Mouse (Mus musculus): Measurements from ENCODE around the gene Chad. TPM values are rescaled to one million over a fixed set of nuclear protein-coding genes. Genes with fewer than 3 reads are reported as not detected.

The Chad gene
- 0.10 TPM in 1 of 2 replicates, not detected in the other for polyA plus RNA-seq (2016; fragmentation: Nextera tagmentation; extraction: Ambion mirVana)

DNA sequence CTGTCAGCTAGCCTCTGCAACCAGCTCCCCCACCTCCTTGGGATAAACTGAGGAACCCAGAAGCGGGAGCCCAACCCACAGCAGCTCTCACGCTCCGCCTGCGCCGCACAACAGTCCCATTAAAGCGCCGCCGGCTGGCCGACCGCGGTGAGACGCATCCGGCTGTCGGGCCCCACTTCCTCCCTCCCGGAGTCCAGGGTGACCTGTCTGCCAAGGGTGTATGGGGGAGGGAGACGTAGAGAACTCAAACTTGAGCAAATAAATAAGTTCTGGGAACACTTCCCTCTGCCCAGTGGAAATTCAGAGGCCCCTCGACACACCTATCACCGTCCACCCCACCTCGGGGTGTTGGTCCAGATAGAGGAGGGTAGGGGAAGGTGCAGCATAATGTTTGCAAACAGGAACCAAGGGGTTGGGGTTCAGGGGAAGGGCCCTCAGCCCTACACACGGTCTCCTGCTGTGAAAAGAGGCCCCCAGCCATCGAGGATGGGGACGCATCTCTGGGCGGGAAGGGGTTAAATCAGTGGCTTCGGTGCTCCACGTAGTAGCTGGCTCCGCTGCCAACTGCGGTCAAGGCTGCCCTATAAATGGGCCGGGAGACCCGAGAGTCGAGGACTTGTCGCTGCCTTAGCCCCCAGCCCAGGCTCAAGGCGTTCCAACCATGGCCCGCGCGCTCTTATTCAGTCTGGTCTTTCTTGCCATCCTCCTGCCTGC is at the start of gene Chad:
TSS of gene Chad (plus strand) at position 611 of the 714 bp plus-strand sequence.
- Histone ChIP-seq H3K4me1 (peaks cover 22% of the 10 kb centered on the region), H3K9me3 (replicated peaks) (no peaks in the 10 kb centered on the region), H3K4me2 (peak within 1 kb of the TSS; percentile 59), H3K27me3 (replicated peaks) (peaks cover 43% of the 10 kb centered on the region), H3K9ac (no peak within 1 kb of the TSS), H3K27ac (no peak within 1 kb of the TSS), H3K4me3 (peak within 1 kb of the TSS; percentile 25), H3K36me3 (no peaks in the 10 kb centered on the region; the same call in 1 of the 2 replicates)
- 3% methylated on average over 35 of the region's 35 CpGs for WGBS (ENCODE audit: insufficient replicate concordance)
- 0 out of 2 replicates have a peak, but pooled peaks have one; percentile 5 for ATAC-seq

DNA sequence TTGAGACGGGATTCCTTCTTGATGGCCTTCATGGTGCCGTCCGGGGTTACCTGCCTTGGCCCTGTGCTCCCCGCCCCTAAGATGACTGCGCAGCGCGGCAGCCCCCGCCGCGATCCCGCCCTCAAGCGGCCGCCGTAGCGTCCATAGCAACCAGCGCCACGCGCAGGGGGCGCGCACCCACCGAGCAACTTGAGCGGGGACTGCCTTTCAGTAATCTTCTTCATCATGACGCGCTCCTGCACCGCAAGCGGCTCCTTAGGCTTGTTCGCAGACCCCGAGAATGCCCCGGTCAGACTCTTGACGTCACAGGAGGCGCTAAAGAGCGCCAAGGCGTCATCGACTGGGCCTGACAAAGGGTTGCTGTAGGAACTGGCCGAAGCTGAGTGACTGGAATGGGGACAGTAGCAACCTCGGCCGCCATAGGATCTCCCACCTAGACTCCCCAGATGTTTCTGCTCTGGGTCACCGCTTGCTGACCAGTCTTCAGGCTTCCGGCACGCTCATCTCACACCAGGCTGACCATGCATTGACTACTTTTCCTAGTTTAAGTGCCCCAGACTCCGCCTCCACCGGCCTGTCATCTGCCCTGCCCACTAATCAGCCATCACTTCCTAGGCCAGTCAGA is 43.5 kb upstream of the Chad start, which contains the start of gene Mycbpap:
TSS of gene Mycbpap (minus strand) at position 524 of the 625 bp plus-strand sequence.
- no peaks in the 10 kb centered on the region for H3K36me3 ChIP-seq
- 2% methylated on average over 42 of the region's 42 CpGs for WGBS (ENCODE audit: insufficient replicate concordance)
- ATAC-seq: peak; percentile 42; the same call in 1 of the 2 replicates
- H3K9ac ChIP-seq: peak within 1 kb of the TSS; percentile 37; the same call in 1 of the 2 replicates
- peak within 1 kb of the TSS; percentile 59 for H3K4me3 ChIP-seq
- H3K4me2 ChIP-seq: peak within 1 kb of the TSS; percentile 80
- H3K27ac ChIP-seq: no peak within 1 kb of the TSS
- H3K27me3 ChIP-seq (replicated peaks): peaks cover 30% of the 10 kb centered on the region
- H3K9me3 ChIP-seq (replicated peaks): no peaks in the 10 kb centered on the region
- H3K4me1 ChIP-seq: peaks cover 10% of the 10 kb centered on the region; the same call in 1 of the 2 replicates

DNA sequence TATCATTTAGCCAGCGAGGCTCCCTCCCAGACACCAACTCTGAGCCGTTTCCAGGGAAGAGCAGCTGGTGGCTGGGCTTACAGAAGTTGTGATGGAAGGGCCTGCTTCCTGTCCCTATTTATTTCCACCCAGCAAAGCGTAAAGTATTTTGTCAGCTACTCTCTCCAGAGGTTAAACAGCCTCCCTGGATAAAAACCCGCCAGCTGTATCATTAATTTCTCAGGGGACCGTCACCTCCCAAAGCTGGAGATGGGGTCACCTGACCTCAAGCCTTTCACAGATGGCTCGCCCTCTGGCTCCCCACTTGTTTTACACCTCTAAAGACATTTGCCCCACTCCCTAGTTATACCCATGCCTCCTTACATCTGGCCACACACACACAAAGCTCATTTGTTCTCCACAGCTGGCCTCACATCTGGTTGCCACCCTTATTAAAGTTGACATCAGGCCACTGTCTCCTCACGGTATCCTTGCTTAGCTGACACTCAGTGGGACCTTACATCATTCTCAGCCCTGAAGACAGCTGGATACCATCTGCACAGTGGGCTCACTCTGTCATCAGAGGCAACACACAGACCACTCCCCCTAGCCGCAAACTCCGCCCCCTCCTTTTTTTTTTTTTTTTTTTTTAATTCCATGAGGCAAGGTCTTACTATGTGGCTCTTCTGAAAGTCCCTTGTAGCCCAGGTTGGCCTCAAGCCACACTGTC is 38.5 kb upstream of the Chad start:
- ATAC-seq: no peak
- WGBS (ENCODE audit: insufficient replicate concordance): 56% methylated on average over 9 of the region's 9 CpGs
- peaks cover 9% of the 10 kb centered on the region for H3K4me1 ChIP-seq
- 0 out of 2 replicates have a peak, but pooled peaks cover 12% of the 10 kb centered on the region for H3K27me3 ChIP-seq (replicated peaks)
- H3K4me3 ChIP-seq: no peak overlapping the region
- H3K36me3 ChIP-seq: no peaks in the 10 kb centered on the region
- H3K27ac ChIP-seq: no peak overlapping the region
- H3K9me3 ChIP-seq (replicated peaks): no peaks in the 10 kb centered on the region
- H3K4me2 ChIP-seq: no peak overlapping the region
- no peak overlapping the region for H3K9ac ChIP-seq

DNA sequence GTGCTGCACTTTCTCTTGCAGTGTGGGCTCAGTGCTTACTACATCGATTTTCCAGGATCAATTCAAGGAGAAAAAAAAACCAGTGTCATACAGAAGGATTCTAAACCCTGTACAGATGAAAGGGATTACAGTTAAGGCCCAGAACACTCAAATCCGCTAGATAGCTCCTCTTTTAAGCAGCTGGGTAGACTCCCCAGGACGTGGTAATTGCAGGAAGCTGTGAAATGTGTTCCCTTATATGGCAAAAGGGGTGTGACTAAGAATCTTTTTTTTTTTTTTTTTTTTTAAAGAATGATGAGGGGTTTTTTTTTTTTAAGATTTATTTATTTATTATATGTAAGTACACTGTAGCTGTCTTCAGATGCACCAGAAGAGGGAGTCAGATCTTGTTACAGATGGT is 36.0 kb upstream of the Chad start:
- Histone ChIP-seq H3K4me1 (peaks cover 3% of the 10 kb centered on the region; the same call in 1 of the 2 replicates), H3K27me3 (replicated peaks) (peaks cover 6% of the 10 kb centered on the region; the same call in 1 of the 2 replicates)
- 39% methylated on average over 3 of the region's 3 CpGs for WGBS (ENCODE audit: insufficient replicate concordance)

DNA sequence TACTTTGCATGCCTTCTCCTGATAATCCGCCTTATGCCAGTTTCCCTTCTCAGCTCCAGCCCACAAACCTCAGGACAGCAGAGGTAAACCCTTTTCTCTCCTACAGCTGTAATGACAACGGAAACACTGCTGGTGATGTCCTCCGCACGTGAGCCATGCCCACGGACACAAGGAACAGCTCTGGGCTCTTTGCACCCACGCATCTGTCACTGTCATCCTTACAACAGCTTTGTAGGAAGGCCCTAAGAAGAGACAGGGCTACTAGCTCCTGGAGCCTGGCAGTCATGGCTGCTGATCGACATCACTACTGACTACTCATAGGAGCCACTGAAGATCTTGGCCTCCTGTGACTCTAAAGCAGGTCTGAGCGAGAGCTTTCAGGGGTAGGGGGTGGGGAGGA is 31.7 kb upstream of the Chad start:
- Histone ChIP-seq H3K27ac (no peak overlapping the region), H3K9ac (no peak overlapping the region), H3K4me3 (no peak overlapping the region), H3K4me1 (no peaks in the 10 kb centered on the region), H3K36me3 (no peaks in the 10 kb centered on the region), H3K9me3 (replicated peaks) (no peaks in the 10 kb centered on the region), H3K4me2 (no peak overlapping the region), H3K27me3 (replicated peaks) (no peaks in the 10 kb centered on the region; the same call in 1 of the 2 replicates)
- no peak for ATAC-seq
- 67% methylated on average over 8 of the region's 8 CpGs for whole genome bisulfite sequencing (ENCODE audit: insufficient replicate concordance)

More for the DNA sequence above, 36.0 kb upstream of the Chad start:
- ATAC-seq: no peak
- Histone ChIP-seq H3K4me2 (no peak overlapping the region), H3K4me3 (no peak overlapping the region), H3K36me3 (no peaks in the 10 kb centered on the region), H3K9me3 (replicated peaks) (no peaks in the 10 kb centered on the region), H3K27ac (no peak overlapping the region), H3K9ac (no peak overlapping the region)

DNA sequence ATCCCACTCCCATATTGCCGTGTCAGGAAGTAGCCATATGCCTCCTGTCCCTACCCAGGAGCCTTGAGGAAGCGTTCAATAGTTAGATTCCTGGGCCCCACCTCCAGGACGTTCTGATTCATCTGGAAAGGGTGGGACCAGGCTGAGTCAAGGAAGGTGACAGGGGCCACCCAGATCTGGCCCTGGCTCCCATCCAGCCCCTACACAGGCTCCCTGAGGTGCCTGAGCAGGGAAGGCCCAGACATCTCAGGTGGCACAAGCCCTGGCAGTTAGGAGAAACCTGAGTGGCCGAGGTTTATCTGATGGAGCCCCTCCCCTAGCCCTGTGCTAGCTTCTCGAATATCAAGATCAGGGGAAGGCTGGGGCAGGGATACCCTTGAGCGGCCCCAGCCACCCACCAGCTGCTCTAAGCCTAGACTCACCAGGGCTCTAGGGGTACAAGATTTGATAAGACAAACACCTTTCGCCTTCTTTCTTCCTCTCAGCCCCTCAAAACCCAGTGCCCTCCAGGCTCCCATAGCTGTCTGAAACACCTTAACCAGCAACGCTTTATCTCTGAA is 26.0 kb upstream of the Chad start:
- Histone ChIP-seq H3K9me3 (replicated peaks) (no peaks in the 10 kb centered on the region), H3K9ac (no peak overlapping the region), H3K4me3 (no peak overlapping the region), H3K27ac (no peak overlapping the region), H3K4me1 (no peaks in the 10 kb centered on the region), H3K27me3 (replicated peaks) (no peaks in the 10 kb centered on the region), H3K36me3 (no peaks in the 10 kb centered on the region), H3K4me2 (no peak overlapping the region)
- no peak for ATAC-seq
- 57% methylated on average over 8 of the region's 8 CpGs for WGBS (ENCODE audit: insufficient replicate concordance)

DNA sequence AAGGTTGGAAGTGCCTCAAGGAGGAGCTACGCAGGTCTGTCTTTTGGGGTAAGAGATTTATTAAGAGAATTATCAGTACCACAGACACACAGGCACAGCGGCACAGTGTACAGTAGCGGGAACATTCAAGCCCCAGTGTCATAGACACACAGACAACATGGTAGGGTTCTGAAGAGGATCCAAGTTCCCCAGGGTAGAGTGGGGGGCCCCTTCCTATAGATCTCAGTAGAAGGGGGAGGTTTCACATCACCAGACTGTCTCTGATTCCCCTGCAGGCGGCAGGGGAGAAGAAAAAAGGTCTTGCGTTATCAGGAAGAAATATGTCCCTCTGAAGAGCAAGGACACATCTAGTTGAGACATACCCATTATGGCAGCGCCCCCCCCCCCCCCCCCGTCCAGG is 25.1 kb upstream of the Chad start:
- Histone ChIP-seq H3K36me3 (no peaks in the 10 kb centered on the region), H3K27me3 (replicated peaks) (no peaks in the 10 kb centered on the region), H3K27ac (no peak overlapping the region), H3K4me1 (no peaks in the 10 kb centered on the region), H3K9me3 (replicated peaks) (no peaks in the 10 kb centered on the region), H3K4me3 (no peak overlapping the region), H3K9ac (no peak overlapping the region), H3K4me2 (no peak overlapping the region)
- ATAC-seq: no peak
- WGBS (ENCODE audit: insufficient replicate concordance): 68% methylated on average over 7 of the region's 7 CpGs

DNA sequence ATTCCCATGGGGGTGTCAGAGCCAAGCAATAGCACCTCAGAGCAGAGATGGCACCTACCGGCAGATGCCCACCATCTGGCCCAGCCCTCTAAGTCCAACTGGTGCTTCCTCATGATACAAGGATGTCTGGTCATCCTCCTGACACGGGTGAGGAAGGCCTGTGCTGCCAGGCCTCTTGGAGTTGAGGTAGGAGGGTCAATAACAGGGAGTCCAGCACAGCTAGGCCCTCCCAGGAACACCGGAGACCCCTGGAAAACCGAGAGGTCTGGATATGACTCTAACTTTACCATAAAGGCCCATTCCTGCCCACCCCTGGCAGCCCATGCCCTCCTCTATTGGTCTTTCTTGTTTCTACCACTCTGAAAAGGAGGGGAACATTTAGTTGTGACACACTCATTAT is 22.4 kb upstream of the Chad start:
- H3K9ac ChIP-seq: no peak overlapping the region
- WGBS (ENCODE audit: insufficient replicate concordance): 70% methylated on average over 4 of the region's 4 CpGs
- no peak overlapping the region for H3K27ac ChIP-seq
- H3K4me3 ChIP-seq: no peak overlapping the region
- H3K36me3 ChIP-seq: no peaks in the 10 kb centered on the region
- ATAC-seq: no peak
- no peaks in the 10 kb centered on the region for H3K4me1 ChIP-seq
- no peaks in the 10 kb centered on the region for H3K27me3 ChIP-seq (replicated peaks)
- H3K4me2 ChIP-seq: no peak overlapping the region
- no peaks in the 10 kb centered on the region for H3K9me3 ChIP-seq (replicated peaks)

DNA sequence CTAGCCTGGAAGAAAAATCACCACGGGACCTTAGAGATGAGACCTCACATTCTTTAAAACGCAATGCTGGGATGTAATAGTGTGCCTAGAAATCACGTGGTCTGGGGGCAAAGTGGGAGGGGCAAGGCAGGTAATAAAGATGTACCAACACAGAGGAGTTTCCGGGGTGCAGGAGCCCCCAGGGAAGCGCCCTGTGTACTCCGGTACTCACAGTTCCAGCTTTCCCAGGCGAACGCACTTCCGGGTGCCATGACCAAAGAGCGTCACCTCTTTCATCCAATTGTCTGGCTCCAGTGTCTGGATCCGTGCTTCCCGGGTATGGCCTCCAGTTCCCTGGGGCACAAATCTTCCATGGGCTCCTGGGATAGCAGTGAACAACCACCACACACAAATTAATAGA is 21.5 kb upstream of the Chad start:
- Histone ChIP-seq H3K9me3 (replicated peaks) (no peaks in the 10 kb centered on the region), H3K4me2 (no peak overlapping the region), H3K4me1 (peaks cover 5% of the 10 kb centered on the region), H3K4me3 (no peak overlapping the region), H3K36me3 (no peaks in the 10 kb centered on the region), H3K27ac (no peak overlapping the region), H3K27me3 (replicated peaks) (no peaks in the 10 kb centered on the region), H3K9ac (no peak overlapping the region)
- WGBS (ENCODE audit: insufficient replicate concordance): 85% methylated on average over 12 of the region's 12 CpGs
- no peak for ATAC-seq

DNA sequence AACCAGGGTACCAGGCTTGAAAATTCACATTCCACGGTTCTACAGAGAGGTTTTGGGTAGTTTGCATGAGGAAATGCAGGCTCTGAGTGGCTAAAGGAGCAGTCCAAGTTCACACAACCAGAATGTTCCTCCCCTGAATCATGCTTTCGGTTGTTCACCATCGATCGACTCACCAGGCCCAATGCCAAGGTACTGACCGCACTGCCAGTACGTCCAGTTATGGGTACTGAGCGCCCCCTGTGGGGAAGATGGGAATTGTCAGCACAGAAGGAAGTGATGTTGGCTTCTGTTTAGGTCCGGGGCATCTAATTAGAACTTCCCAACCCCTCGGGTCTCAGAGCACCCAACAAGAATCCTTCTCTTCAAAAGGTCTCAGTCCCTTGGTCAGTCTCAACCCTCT is 20.9 kb upstream of the Chad start:
- Histone ChIP-seq H3K27me3 (replicated peaks) (no peaks in the 10 kb centered on the region), H3K9ac (no peak overlapping the region), H3K4me1 (peaks cover 11% of the 10 kb centered on the region), H3K9me3 (replicated peaks) (no peaks in the 10 kb centered on the region), H3K4me2 (no peak overlapping the region), H3K27ac (no peak overlapping the region), H3K36me3 (no peaks in the 10 kb centered on the region), H3K4me3 (no peak overlapping the region)
- ATAC-seq: no peak
- 45% methylated on average over 9 of the region's 9 CpGs for WGBS (ENCODE audit: insufficient replicate concordance)

DNA sequence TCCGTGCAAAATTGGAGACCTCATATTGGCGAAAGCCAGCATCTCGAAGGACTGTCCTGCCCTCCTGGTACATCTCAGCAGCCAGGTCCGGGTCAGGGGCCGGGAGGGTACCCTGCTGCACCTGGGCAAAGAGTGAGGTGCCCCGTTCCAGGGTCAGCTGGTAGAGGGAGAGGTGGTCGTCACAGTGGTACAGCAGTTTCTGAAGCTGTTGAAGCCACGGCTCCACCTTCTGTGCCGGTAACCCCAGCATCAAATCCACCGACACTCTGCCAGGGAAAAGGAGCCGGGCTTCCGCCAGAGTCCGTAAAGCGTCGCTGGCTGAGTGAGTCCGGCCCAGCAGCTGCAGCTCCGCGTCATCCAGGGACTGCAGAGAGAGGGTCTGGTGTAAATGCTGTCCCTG is 20.4 kb upstream of the Chad start:
- no peak for ATAC-seq
- H3K27ac ChIP-seq: no peak overlapping the region
- H3K9me3 ChIP-seq (replicated peaks): no peaks in the 10 kb centered on the region
- WGBS (ENCODE audit: insufficient replicate concordance): 70% methylated on average over 18 of the region's 18 CpGs
- no peak overlapping the region for H3K4me2 ChIP-seq
- no peak overlapping the region for H3K9ac ChIP-seq
- H3K27me3 ChIP-seq (replicated peaks): no peaks in the 10 kb centered on the region
- H3K36me3 ChIP-seq: no peaks in the 10 kb centered on the region
- H3K4me3 ChIP-seq: no peak overlapping the region
- H3K4me1 ChIP-seq: peaks cover 14% of the 10 kb centered on the region

Data from liver, embryonic 12.5 days (tissue).